Mouse (Mus musculus) gastrocnemius, adult 18-20 months (tissue): ENCODE results near the gene AI481877. TPM values are rescaled to one million over a fixed set of nuclear protein-coding genes. Genes with fewer than 3 reads are reported as not detected.
A peak's percentile ranks its signal among the peaks of the same experiment; 100 is the strongest.

ENCODE experiments used
- DNase-seq: peaks from one replicate; pipeline ENCODE4 v3.0.0; 2021; ENCODE audit warnings: low spot score
- total RNA-seq, 2 experiments: library from RNA; stranded (reverse); gene quantifications; 2 replicates each; pipeline ENCODE4 v1.2.3; 2021

Gene AI481877
- total RNA-seq, 2 experiments from 2014 or later = not detected

DNA sequence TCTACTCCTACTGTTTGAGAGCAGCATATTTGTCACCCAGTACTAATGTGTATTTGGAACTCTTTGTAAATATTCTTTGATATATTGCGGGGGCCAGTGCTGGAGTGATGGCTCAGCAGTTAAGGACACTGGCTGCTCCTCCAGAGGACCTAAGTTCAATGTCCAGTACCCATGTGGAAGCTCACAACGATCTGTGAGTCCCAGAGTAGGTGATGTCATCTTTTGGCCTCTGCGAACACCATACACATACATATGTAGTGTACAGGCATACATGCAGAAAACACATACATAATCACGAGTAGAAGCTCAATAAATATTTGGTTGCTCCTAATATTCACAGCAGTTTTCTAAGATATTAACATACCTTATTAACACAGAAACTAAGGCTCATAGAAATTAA lies 9.8 kb downstream of the AI481877 start:
- DNase-seq = no peak

DNA sequence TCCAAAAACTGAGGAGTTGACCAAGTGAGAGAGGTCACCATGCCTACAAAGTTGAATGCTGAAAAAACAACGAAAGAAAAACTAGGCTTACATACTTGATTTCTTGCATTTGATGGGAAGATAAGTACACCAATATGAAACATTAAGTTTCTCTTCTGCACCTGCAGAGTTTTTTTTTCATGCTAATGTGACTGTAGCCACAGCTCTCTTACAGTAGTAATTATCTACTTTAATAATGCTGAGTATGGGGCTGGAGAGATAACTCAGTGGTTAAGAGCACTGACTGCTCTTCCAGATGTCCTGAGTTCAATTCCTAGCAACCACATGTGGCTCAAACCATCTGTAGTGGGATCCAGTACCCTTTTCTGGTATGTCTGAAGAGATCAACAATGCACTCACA lies 13.7 kb downstream of the AI481877 start:
- DNase-seq = no peak

DNA sequence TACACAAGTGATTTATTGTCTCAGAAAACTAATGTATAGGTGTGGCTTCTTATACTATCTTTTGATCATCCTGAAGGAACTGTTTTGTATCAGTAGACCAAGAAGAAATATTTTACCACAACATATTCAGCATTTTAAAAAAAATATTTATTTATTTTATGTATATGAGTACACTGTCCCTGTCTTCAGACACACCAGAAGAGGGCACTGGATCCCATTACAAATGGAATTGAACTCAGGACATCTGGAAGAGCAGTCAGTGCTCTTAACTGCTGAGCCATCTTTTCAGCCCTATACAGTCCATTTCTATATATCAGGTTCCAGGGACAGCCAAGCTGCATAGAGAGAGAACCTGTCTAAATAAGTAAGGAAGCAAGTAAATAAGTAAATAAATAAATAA lies 15.2 kb downstream of the AI481877 start:
- peak; percentile 3 for DNase-seq

DNA sequence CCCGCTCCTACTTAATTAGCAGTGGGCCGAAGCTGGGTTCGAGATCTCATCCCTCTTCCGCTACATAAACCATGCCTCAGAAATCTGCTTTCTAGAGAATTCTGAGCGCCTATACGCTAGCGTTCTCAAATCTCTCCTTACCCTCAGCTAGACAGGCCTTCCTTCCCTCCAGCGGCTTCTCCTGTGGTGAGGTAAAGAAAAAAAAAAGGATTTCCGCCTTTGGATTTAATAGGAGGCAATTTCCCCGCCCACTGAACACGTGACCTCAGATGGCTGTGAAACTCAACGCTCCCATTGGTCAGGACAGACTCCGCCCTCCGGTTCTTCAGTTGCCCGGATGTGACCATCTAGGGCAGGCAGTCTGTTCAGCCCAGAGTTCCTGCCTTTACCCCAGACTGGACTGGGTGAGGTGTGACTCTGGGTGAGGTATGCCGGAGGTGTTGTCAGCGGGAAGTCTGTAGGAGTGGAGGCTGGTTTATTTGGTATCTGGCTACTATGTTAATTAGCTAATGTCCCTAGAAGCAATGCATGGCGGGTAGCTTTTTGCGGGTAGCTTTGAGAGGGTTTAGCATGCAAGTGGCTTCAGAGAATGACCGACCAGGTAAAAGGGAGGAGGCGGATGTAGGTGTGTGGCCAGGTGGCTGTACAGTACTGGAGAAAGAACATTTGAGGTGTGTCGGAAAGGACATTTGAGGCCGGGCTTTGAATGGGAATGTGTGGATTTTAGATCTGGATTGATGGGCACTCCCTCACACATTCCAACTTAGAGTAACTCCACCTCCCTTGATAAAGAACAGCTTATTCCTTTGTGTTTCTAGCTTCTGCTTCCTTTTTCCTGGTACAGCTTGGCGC lies 20.9 kb downstream of the AI481877 start:
- DNase-seq = no peak

DNA sequence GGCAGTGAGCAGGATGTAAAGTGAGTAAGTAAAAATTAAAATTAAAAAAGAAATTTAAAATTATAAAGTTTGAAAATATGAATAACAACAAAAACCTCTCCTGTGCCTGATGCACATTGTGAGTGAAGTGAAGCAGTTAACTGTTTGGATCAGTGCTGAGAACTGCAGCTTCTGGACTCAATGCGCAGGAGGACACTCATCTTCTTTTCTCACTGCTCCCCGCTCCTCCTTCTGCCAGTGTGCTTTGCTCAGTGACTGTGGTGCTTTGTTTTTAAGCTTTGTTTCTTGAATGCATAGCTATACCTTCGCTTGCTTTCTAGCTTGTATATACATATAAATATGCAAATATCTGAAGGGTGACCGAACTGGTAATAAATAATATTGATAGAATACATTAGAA lies 30.1 kb downstream of the AI481877 start:
- no peak for DNase-seq

DNA sequence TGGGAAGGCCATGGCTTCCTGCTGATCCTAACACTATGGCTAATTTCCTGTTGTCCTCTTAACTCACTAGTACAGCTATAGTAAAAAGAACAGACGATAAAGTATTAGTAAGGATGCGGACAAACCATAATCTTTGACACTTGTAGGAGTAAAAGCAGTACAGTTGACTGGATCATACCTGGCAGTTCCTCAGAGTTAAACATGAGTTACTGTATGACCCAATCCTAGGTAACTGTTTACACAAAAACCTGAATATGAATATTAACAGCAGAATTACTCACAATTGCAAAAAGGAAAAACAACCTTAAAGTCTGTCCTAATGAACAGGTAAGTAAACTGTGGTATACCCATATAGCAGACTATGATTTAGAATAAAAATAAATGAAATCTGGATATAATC lies 30.9 kb downstream of the AI481877 start:
- DNase-seq = no peak

DNA sequence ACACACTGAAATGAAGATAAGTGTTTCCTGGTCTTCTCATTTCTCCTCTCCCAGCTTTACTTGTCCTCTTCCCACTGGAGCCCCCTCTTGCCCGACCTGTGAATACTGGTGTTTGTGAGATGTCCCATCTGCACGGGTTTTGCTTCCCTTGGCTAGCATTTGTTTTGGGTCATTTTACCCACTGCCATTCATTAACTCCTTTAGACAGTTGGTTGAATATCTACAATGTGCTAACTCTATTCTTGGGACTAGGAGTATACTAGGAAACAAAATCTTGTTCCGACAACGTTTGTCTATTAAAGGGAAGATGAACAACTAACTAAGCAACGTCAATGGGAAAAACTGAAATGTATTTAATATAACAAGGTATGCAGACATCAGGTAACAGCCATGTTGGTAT lies 32.1 kb downstream of the AI481877 start:
- DNase-seq = no peak

DNA sequence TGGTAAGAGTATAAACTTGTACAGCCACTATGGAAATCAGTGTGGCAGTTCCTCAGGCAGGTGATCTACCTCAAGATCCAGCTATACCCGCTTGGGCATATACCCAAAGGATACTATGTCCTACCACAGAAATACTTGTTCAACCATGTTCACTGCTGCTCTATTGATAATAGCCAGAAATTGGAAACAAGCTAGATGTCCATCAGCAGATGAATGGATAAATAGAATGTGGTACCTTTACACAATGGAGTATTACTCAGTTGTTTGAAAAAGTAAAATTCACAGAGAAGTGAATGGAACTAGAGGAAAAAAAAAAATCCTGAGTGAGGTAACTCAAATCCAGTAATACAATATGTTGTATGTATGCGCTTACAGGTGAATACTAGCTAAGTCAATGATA lies 34.6 kb downstream of the AI481877 start:
- no peak for DNase-seq

DNA sequence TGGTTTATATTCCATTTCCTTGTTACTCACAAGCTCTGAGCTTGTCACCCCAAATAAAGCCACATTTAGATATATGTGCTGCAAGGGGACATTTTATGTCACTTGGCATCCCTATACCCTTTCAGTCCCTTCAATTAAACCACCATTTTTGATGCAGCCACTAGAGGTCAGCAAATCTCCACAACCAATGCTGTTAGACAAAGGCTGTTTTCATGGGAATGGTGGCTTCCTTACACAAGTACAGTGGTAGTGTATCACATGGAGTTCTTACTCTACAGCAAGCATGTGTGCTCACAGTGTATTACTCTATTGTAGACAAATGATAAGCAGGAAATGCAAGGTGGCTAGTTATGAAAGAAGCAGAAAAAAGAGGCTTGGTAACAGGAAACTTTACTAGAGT lies 42.4 kb downstream of the AI481877 start:
- DNase-seq = peak; percentile 88

DNA sequence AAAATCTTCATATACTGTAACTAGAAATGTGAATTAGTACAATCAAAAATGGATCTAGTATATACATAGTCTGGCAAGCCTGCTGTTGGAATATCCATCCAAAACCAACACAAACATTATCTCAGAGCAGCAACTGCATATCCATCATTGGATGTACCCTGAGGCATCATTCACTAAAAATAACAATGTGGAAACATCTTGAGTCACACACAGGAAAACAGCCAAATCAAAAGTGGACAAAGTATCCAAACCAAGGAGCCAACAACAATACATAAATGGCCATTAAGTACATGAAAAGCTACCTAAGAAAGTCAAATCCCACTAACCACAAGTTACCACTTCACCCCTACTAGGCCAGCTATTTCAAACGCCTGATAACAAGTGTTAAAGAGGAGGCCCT lies 49.4 kb downstream of the AI481877 start:
- no peak for DNase-seq

DNA sequence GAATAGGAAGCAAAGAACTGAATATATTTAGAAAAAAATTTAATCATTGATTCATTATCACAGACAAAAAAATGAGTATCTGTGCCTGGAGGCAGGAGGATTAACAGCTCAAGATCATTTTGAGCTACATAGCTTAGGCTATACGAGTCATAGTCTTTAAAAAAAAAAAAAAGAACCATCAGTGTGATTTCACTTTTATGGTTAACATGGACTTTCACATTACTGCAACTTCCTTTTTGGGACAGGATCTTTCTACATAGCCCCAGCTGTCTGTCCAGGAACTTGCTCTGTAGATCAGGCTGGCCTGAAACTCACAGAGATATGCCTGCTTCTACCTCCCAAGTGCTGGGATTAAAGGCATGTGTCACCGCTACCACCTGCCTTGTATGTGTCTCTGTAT lies 55.4 kb downstream of the AI481877 start:
- DNase-seq = no peak

DNA sequence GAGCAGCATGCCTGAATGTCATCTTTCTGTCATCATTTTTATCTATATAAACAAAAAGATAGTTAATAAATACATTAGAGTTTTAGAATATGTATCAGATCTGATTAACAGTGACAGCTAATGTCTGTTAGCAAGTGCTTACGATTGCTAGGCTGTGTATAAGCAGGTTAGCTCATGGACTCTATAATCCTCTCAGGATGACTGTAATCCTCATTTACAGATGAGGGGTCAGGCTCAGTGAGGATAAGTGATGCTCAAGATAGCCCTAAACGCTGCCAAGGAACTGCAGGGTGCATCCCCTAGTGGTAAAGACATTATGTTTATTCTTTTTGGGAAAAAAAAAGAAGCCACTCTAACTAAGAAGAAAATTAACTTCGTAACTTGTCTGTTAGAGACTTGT lies 69.5 kb downstream of the AI481877 start:
- no peak for DNase-seq

DNA sequence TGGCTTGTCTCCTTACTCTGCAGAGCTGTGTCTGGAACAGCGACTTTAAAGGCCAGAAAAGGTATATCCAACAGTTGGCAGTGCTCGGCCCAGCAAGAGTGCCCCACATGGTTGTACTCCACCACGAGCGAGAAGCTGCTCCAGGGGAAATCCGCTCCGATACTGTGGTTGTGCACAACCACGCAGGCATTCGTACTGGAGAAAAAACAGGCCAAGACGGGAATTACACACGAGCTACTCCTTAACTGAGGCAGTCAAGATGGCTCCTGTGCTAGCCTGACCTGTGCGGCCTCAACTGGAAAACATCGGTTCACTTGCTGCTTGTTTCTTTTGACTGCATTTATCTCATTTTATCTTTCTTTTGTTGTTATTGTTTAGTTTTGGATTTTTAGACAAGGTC lies 76.3 kb downstream of the AI481877 start:
- no peak for DNase-seq

DNA sequence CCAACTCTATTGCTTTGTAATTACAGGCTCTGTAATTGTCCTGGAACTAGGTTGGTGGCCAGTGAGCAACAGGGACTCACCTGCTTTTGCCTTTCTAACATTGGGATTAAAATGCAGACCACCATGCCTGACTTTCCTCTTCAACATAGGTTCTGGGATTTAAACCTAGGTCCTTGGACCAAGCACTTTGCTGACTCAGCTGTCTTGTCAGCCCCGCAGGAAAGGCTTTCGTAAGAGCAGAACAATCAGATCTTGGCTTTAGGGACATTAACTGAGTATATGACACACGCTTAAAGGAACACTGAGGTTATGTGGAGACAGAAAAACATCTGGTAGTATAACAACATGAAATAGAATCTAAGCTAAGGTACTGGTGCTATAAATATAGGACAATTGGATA lies 80.9 kb downstream of the AI481877 start:
- no peak for DNase-seq

DNA sequence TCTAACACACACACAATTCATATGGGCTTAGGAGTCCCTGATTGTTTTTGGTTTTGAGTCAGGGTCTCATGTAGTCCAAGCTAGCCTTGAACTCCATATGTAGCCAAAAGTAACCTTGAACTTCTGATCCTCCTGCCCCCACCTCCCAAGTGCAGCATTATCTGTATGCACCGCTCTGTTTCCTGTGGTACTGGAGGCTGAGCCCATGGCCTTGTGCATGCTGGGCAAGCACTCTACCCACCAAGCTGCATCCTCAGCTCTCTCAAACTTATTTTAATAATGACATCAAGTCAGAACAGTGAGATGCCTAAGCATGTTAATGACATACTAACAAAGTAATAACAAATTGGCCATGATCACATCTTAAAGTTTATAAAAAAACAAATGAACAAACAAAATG lies 87.7 kb downstream of the AI481877 start:
- DNase-seq = no peak

DNA sequence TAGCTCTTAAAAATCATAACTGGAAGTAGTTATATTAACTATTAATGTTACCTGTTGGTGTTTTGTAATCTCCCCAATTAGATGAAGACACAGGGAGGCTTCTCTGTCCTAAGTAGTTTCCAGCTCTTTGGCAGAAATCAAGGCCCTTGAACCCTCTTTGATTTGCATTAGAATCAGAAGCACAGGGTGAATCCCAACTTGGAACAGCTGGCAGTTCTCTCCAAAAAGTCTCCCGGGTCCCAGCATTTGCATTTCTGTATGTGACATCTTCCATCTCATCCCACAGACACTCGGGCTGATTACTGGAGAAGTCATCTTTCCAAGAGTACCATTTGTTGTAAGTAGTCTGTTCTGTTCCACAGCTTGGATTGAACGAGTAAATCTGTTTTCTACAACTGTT lies 91.6 kb downstream of the AI481877 start:
- DNase-seq = no peak

DNA sequence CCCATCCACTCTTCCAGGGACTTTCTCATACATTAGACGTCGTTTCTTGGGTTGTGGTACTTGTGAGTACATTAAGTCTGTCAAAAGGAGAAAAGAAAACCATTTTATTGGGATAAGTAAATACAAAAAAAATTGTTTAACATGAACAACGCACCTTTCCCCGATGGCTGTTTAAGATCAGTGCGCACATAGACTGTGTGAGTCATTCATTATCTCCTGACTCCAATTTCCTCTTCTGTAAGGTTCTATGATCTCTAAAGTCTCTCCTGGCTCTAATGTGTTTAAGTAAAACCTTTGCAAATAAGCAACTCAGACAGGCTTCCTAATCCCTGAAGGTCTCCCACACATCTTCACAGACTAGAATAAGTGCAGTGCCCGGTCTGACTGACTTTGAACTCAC lies 94.9 kb downstream of the AI481877 start:
- DNase-seq = no peak

DNA sequence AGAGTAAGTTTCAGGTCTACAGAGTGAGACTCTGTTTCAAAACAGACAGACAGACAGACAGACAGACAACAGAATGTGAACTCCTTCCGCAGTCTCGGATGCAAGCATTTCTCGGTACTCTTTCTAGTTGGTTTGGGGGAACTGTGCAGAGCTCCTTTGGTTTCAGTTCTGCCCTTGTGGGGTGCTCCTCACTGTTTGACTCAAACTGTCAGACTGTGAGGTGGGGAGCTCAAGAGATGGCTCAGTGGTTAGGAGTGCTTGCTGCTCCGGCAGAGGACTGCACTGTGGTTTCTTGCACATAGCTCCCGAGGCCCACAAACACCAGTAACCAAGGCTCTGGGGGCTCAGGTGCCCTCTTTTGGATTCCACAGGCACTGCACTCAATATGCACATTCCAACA lies 95.7 kb downstream of the AI481877 start:
- DNase-seq = no peak

DNA sequence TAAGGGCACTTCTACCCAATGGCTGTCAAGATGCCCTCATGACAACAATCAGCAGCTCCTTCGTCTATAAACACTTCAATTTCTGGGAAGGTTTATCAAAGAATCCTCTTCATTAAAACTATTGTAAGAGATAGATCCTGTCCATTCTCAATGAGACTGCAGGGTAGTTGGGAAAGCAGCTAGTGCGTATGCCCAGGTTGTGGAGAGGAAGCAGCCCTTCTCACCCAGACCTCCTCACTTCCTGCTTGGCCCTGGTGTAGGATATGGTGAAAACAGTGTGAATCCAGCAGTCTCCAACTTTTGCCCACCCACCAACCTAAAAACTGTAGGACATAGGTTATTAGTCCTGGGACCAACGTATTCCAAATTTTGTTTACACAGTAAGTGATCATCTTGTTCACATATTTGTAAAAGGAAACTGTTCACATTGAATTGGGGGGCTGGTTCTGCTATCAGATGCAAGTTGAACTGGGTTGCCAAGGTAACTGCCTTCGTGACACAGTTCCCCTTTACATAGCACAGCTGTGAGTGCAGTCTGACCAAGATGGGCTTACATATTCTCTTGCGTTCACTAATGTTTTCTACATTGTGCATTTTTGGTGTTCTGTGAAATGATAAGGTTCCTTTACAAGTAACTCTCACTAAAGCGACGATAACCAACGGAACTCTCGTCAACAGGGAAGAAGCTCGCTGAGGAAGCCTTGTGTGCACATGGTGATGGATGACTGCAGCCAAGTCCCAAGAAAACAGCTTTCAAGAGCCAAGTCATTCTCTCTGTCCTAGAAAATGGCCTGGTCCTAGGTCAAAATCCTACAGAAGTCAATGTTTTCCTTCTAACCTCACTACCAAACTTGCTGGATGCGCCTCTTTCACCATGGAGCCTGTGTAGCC lies 98.1 kb downstream of the AI481877 start:
- DNase-seq = no peak

DNA sequence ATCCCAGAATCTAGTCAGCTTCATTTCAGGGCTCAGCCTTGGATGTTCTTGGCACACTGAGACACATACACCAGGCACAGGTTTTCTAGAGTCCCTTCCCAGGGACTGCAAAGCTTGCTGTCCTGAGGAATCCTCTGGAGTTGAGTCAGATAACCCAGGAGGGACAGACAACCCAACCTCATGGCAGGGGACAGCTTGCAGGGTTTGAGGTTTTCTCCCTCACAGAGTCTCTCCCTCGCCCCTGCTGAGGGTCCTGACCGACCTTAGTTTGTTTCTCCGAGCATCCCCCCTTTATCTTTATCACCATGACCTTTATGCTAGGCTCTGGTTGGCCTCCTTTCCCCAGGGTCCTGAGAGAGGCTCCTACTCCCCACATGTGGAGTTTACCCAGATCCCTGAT lies 101.3 kb downstream of the AI481877 start:
- DNase-seq = no peak

DNA sequence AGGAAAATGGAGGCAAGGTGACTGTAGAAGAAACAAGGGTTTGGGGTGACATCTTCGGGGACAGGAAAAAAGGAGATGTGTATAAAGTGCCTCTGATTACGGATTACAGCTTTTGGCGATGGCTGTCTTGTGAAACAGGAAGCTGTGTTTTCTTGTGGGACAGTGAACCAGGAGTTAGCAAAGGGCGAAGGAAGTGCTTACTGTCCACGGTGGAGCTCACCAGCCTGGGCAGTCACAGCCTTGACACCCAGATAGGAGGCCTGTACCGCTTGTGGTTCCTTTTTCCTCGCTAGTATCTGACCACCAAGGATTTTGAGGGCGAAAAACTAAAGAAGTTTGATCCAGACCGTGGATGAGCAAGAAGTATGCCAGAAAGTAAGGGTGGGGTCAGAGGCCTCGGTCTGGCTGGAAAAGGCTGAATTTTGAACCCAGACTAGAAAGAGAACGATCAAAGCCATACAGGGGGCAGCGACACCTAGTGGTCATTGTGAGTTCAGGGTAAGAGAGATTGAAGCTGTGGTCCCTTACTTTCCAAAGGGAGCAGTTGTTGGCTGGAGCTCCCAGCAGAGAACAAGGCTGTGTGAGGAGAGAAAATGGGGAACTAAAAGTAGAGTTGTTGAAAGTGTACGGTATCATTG lies 102.2 kb downstream of the AI481877 start:
- peak; percentile 80 for DNase-seq

DNA sequence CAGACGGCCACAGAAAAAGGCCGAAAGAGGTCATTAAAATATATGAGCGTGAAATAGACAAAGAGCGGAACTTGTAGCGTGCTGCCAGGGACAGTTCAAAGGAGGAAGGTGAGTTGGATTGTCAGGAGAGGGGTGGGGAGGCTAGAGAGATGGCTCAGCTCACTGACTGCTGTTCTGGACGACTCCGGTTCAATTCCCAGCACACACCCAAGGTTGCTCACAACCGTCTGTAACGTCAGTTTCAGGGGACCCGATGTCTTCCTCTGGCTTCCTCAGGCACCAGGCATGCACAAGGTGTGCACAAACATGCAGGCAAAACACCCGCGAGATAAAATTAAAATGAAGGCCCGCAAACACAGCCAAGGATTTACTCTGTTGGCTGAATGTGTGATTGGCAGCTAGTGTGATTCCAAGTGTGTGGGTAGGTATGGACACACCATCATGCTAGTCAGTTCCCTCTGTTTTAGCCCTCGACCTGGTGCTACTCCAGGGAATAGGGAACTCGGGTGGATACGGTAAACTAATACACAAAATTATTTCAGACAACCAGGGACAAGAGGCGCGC lies 102.9 kb downstream of the AI481877 start:
- no peak for DNase-seq
